Mouse (Mus musculus): Measurements from ENCODE around the gene Xlr4a.
"Not testable (repeated sequence)": the region's sequence is repeated elsewhere in the genome, so short reads cannot be mapped to it uniquely, and the experiment has no call there.

Xlr4a gene

GRCm38 (mm10) chrX:73082267-73083055 lies at the start of gene Xlr4a:
Xlr4a (minus strand) TSS chrX:73082478.
- not testable (repeated sequence) for DNase-seq (ENCODE audit: low spot score)

- not testable (repeated sequence) for DNase-seq (ENCODE audit: low spot score)
Observed at GRCm38 (mm10) chrX:73122859-73123829, 40.9 kb upstream of the Xlr4a start.

- not testable (repeated sequence) for DNase-seq (ENCODE audit: low spot score)
Observed at GRCm38 (mm10) chrX:73116747-73117146, 34.5 kb upstream of the Xlr4a start, which contains the start of gene Gm14685. Gm14685 (plus strand) TSS chrX:73117047.

- DNase-seq (ENCODE audit: low spot score), result not testable (repeated sequence)
Observed at GRCm38 (mm10) chrX:73096941-73097508, 14.7 kb upstream of the Xlr4a start, which contains the start of gene Xlr3a. Xlr3a (minus strand) TSS chrX:73097095.

GRCm38 (mm10) chrX:73066765-73067312 lies 15.4 kb downstream of the Xlr4a start:
- DNase-seq (ENCODE audit: low spot score), result not testable (repeated sequence)

GRCm38 (mm10) chrX:73064415-73064793 lies 17.9 kb downstream of the Xlr4a start, which contains the start of gene Pnma3:
Pnma3 (plus strand) TSS chrX:73064787.
- DNase-seq (ENCODE audit: low spot score), result no peak

GRCm38 (mm10) chrX:73063512-73064414 lies 18.5 kb downstream of the Xlr4a start:
- no peak for DNase-seq (ENCODE audit: low spot score)

GRCm38 (mm10) chrX:73062323-73062722 lies 20.0 kb downstream of the Xlr4a start:
- no peak for DNase-seq (ENCODE audit: low spot score)

GRCm38 (mm10) chrX:73061528-73061927 lies 20.8 kb downstream of the Xlr4a start:
- DNase-seq (ENCODE audit: low spot score), result no peak

- DNase-seq (ENCODE audit: low spot score), result peak; percentile 66
Observed at GRCm38 (mm10) chrX:73053860-73054563, 28.3 kb downstream of the Xlr4a start.

GRCm38 (mm10) chrX:73039666-73040065 lies 42.6 kb downstream of the Xlr4a start:
- DNase-seq (ENCODE audit: low spot score), result no peak

- DNase-seq (ENCODE audit: low spot score), result no peak
Observed at GRCm38 (mm10) chrX:73038831-73039230, 43.4 kb downstream of the Xlr4a start.

- DNase-seq (ENCODE audit: low spot score), result no peak
Observed at GRCm38 (mm10) chrX:73037003-73037402, 45.3 kb downstream of the Xlr4a start, which contains the start of gene Pnma5. Pnma5 (minus strand) TSS chrX:73037103.

Data from urinary bladder, postnatal 10 days (tissue).